Mouse (Mus musculus): ENCODE results near the gene Dctn3. TPM values are rescaled to one million over a fixed set of nuclear protein-coding genes. Genes with fewer than 3 reads are reported as not detected.
A peak's percentile ranks its signal among the peaks of the same experiment; 100 is the strongest.

Gene Dctn3
- polyA plus RNA-seq, 1 experiment from 2014 or later = 323 TPM

DNA sequence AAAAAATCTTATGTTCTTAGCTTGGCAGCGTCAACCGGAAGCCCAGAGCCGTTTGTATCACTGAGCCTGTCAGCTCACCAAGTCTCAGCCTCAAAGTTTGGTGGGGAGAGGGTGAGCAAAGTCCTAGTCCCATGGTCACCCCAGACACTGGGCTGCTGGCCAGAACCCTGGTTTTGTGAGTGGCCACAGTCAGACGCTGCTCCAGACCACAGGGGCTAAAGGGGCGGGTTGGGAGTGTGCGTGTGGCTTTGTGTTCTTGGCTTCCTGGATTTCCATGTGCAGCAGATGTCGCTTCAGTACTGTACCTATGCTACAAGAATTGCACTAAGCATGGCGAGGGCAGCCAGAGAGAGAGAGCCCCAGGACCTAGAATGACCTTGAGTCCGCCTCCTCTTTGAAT is 36.2 kb upstream of the Dctn3 start:
- Histone ChIP-seq H3K9me3 (ENCODE audit: control insufficient read depth, low read length) (no peaks in the 10 kb centered on the region), H3K9ac (ENCODE audit: low read depth, low read length) (no peak overlapping the region), H3K27ac (ENCODE audit: low read depth, low read length) (no peak overlapping the region), H3K36me3 (ENCODE audit: control insufficient read depth, insufficient read depth, low read length) (no peaks in the 10 kb centered on the region), H3K4me3 (ENCODE audit: low read length) (no peak overlapping the region), H3K27me3 (replicated peaks; ENCODE audit: control insufficient read depth, insufficient read depth, low read length) (no peaks in the 10 kb centered on the region), H3K4me1 (ENCODE audit: control insufficient read depth, insufficient read depth, low read depth, low read length) (peaks cover 38% of the 10 kb centered on the region), H3K4me2 (ENCODE audit: low read length) (no peak overlapping the region)
- WGBS = 78% methylated on average over 9 of the region's 9 CpGs
- ATAC-seq = no peak

DNA sequence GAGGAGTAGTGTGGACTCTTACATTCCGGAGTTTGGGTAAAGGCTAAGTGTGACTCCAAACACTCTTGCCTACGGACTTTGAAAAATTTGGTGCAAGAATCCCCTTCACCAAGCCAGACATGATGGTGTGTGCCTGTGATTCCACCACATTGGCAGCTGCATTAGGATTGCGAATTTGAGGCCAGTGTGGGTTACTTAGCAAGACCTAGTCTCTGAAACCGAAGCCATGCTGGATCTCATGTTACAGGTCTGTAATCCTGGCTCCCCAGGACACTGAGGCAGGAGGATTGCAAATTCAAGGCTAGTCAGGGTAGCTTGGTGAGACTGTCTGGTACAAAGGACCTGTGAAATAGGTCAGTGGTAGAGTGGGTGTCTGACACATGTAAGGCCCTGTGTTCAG is 35.7 kb upstream of the Dctn3 start:
- no peak overlapping the region for H3K9ac ChIP-seq (ENCODE audit: low read depth, low read length)

GRCm38 (mm10) chr4:41758021-41758420 is 35.1 kb upstream of the Dctn3 start:
- H3K9me3 ChIP-seq (ENCODE audit: control insufficient read depth, low read length) = no peaks in the 10 kb centered on the region
- no peaks in the 10 kb centered on the region for H3K36me3 ChIP-seq (ENCODE audit: control insufficient read depth, insufficient read depth, low read length)
- no peaks in the 10 kb centered on the region for H3K27me3 ChIP-seq (replicated peaks; ENCODE audit: control insufficient read depth, insufficient read depth, low read length)
- H3K4me3 ChIP-seq (ENCODE audit: low read length) = no peak overlapping the region
- H3K9ac ChIP-seq (ENCODE audit: low read depth, low read length) = no peak overlapping the region
- peaks cover 38% of the 10 kb centered on the region for H3K4me1 ChIP-seq (ENCODE audit: control insufficient read depth, insufficient read depth, low read depth, low read length)
- 87% methylated on average over 11 of the region's 11 CpGs for WGBS
- no peak for ATAC-seq
- no peak overlapping the region for H3K27ac ChIP-seq (ENCODE audit: low read depth, low read length)
- no peak overlapping the region for H3K4me2 ChIP-seq (ENCODE audit: low read length)

More for the DNA sequence above, 35.7 kb upstream of the Dctn3 start:
- no peak for ATAC-seq
- 90% methylated on average over 4 of the region's 4 CpGs for WGBS
- Histone ChIP-seq H3K4me1 (ENCODE audit: control insufficient read depth, insufficient read depth, low read depth, low read length) (peaks cover 38% of the 10 kb centered on the region), H3K36me3 (ENCODE audit: control insufficient read depth, insufficient read depth, low read length) (no peaks in the 10 kb centered on the region), H3K27ac (ENCODE audit: low read depth, low read length) (no peak overlapping the region), H3K4me3 (ENCODE audit: low read length) (no peak overlapping the region), H3K9me3 (ENCODE audit: control insufficient read depth, low read length) (no peaks in the 10 kb centered on the region), H3K4me2 (ENCODE audit: low read length) (no peak overlapping the region), H3K27me3 (replicated peaks; ENCODE audit: control insufficient read depth, insufficient read depth, low read length) (no peaks in the 10 kb centered on the region)

- Histone ChIP-seq H3K4me1 (ENCODE audit: control insufficient read depth, insufficient read depth, low read depth, low read length) (peaks cover 33% of the 10 kb centered on the region), H3K4me3 (ENCODE audit: low read length) (no peak overlapping the region), H3K36me3 (ENCODE audit: control insufficient read depth, insufficient read depth, low read length) (no peaks in the 10 kb centered on the region), H3K27me3 (replicated peaks; ENCODE audit: control insufficient read depth, insufficient read depth, low read length) (no peaks in the 10 kb centered on the region), H3K9me3 (ENCODE audit: control insufficient read depth, low read length) (no peaks in the 10 kb centered on the region), H3K4me2 (ENCODE audit: low read length) (no peak overlapping the region), H3K9ac (ENCODE audit: low read depth, low read length) (no peak overlapping the region), H3K27ac (ENCODE audit: low read depth, low read length) (no peak overlapping the region)
- no peak for ATAC-seq
- 90% methylated on average over 13 of the region's 13 CpGs for WGBS
Measured at GRCm38 (mm10) chr4:41757321-41757720, 34.4 kb upstream of the Dctn3 start.

GRCm38 (mm10) chr4:41756440-41756839 is 33.5 kb upstream of the Dctn3 start:
- Histone ChIP-seq H3K4me1 (ENCODE audit: control insufficient read depth, insufficient read depth, low read depth, low read length) (peaks cover 29% of the 10 kb centered on the region), H3K27ac (ENCODE audit: low read depth, low read length) (no peak overlapping the region), H3K9ac (ENCODE audit: low read depth, low read length) (peak overlapping the region; percentile 77), H3K4me3 (ENCODE audit: low read length) (peak overlapping the region; percentile 66), H3K4me2 (ENCODE audit: low read length) (peak overlapping the region; percentile 80), H3K9me3 (ENCODE audit: control insufficient read depth, low read length) (no peaks in the 10 kb centered on the region), H3K36me3 (ENCODE audit: control insufficient read depth, insufficient read depth, low read length) (no peaks in the 10 kb centered on the region), H3K27me3 (replicated peaks; ENCODE audit: control insufficient read depth, insufficient read depth, low read length) (no peaks in the 10 kb centered on the region)
- WGBS = 76% methylated on average over 8 of the region's 8 CpGs
- no peak for ATAC-seq

GRCm38 (mm10) chr4:41755338-41756305 is 32.7 kb upstream of the Dctn3 start, which contains the start of gene Sigmar1:
TSS of gene Sigmar1 (minus strand) at chr4:41756157.
- Histone ChIP-seq H3K4me3 (ENCODE audit: low read length) (peak within 1 kb of the TSS; percentile 66), H3K4me1 (ENCODE audit: control insufficient read depth, insufficient read depth, low read depth, low read length) (peaks cover 21% of the 10 kb centered on the region), H3K9me3 (ENCODE audit: control insufficient read depth, low read length) (no peaks in the 10 kb centered on the region), H3K9ac (ENCODE audit: low read depth, low read length) (peak within 1 kb of the TSS; percentile 77), H3K27me3 (replicated peaks; ENCODE audit: control insufficient read depth, insufficient read depth, low read length) (no peaks in the 10 kb centered on the region), H3K27ac (ENCODE audit: low read depth, low read length) (peak within 1 kb of the TSS; percentile 83), H3K36me3 (ENCODE audit: control insufficient read depth, insufficient read depth, low read length) (no peaks in the 10 kb centered on the region), H3K4me2 (ENCODE audit: low read length) (peak within 1 kb of the TSS; percentile 80)
- WGBS = under 1% methylated on average over 55 of the region's 57 CpGs
- ATAC-seq = peak; percentile 81

- ATAC-seq = peak; percentile 69
Measured at GRCm38 (mm10) chr4:41754797-41755337, 31.9 kb upstream of the Dctn3 start, which contains the start of gene Galt. TSS of gene Galt (plus strand) at chr4:41755228.

DNA sequence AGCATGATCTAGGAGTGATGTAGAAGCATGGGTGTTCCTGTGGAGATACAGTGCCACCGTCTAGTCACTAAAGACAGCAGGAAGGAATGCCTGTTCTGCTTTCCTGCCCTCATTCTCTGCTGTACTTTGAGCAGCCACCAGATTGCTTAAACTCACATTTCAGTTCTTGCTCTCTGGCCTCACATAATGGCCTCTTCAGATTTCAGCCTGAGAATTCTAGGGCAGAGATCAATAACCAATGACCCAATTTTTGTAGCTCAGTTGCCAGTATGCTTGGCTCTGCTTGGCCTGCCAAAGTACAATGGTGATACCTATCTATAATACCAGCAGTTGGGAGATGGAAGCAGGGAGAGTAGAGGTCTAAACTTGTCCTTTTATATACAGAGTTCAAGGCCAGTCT is 22.1 kb upstream of the Dctn3 start:
- ATAC-seq = no peak
- H3K4me2 ChIP-seq (ENCODE audit: low read length) = no peak overlapping the region
- H3K4me1 ChIP-seq (ENCODE audit: control insufficient read depth, insufficient read depth, low read depth, low read length) = peaks cover 3% of the 10 kb centered on the region
- H3K9me3 ChIP-seq (ENCODE audit: control insufficient read depth, low read length) = peaks cover 8% of the 10 kb centered on the region
- WGBS = 78% methylated on average over 1 of the region's 1 CpGs
- H3K4me3 ChIP-seq (ENCODE audit: low read length) = no peak overlapping the region
- no peak overlapping the region for H3K27ac ChIP-seq (ENCODE audit: low read depth, low read length)
- no peak overlapping the region for H3K9ac ChIP-seq (ENCODE audit: low read depth, low read length)
- H3K36me3 ChIP-seq (ENCODE audit: control insufficient read depth, insufficient read depth, low read length) = no peaks in the 10 kb centered on the region
- no peaks in the 10 kb centered on the region for H3K27me3 ChIP-seq (replicated peaks; ENCODE audit: control insufficient read depth, insufficient read depth, low read length)

More at GRCm38 (mm10) chr4:41754797-41755337, 31.9 kb upstream of the Dctn3 start, which contains the start of gene Galt:
- Histone ChIP-seq H3K36me3 (ENCODE audit: control insufficient read depth, insufficient read depth, low read length) (no peaks in the 10 kb centered on the region), H3K9me3 (ENCODE audit: control insufficient read depth, low read length) (no peaks in the 10 kb centered on the region), H3K4me3 (ENCODE audit: low read length) (peak within 1 kb of the TSS; percentile 66), H3K4me1 (ENCODE audit: control insufficient read depth, insufficient read depth, low read depth, low read length) (peaks cover 14% of the 10 kb centered on the region), H3K27ac (ENCODE audit: low read depth, low read length) (peak within 1 kb of the TSS; percentile 83), H3K27me3 (replicated peaks; ENCODE audit: control insufficient read depth, insufficient read depth, low read length) (no peaks in the 10 kb centered on the region), H3K4me2 (ENCODE audit: low read length) (peak within 1 kb of the TSS; percentile 80), H3K9ac (ENCODE audit: low read depth, low read length) (peak within 1 kb of the TSS; percentile 77)
- 15% methylated on average over 14 of the region's 14 CpGs for WGBS

- WGBS = 74% methylated on average over 2 of the region's 2 CpGs
- no peak overlapping the region for H3K4me2 ChIP-seq (ENCODE audit: low read length)
- no peak overlapping the region for H3K4me3 ChIP-seq (ENCODE audit: low read length)
- peaks cover 1% of the 10 kb centered on the region; the same call in 1 of the 2 replicates for H3K36me3 ChIP-seq (ENCODE audit: control insufficient read depth, insufficient read depth, low read length)
- H3K27ac ChIP-seq (ENCODE audit: low read depth, low read length) = no peak overlapping the region
- H3K4me1 ChIP-seq (ENCODE audit: control insufficient read depth, insufficient read depth, low read depth, low read length) = peaks cover 12% of the 10 kb centered on the region
- no peak overlapping the region for H3K9ac ChIP-seq (ENCODE audit: low read depth, low read length)
- H3K27me3 ChIP-seq (replicated peaks; ENCODE audit: control insufficient read depth, insufficient read depth, low read length) = no peaks in the 10 kb centered on the region
- peaks cover 8% of the 10 kb centered on the region for H3K9me3 ChIP-seq (ENCODE audit: control insufficient read depth, low read length)
- ATAC-seq = no peak
Measured at GRCm38 (mm10) chr4:41744131-41744530, 21.2 kb upstream of the Dctn3 start.

All from hindbrain, embryonic 16.5 days (tissue).